Mouse (Mus musculus) monocyte, adult 2 months (primary cell): Measurements from ENCODE around the gene Il1b.

Experiments used
- DNase-seq, 2 experiments: peaks; one replicate each; pipeline ENCODE4 v3.0.0; 2022; ENCODE audit warnings: low spot score in 2 of 2, low read depth in 1 of 2

Gene Il1b

GRCm38 (mm10) chr2:129368795-129369194 is 2.1 kb downstream of the Il1b start:
- no peak for DNase-seq

GRCm38 (mm10) chr2:129368106-129368505 is 2.8 kb downstream of the Il1b start:
- DNase-seq, result no peak

- DNase-seq, result no peak
Measured at GRCm38 (mm10) chr2:129367246-129367645, 3.7 kb downstream of the Il1b start.

DNA sequence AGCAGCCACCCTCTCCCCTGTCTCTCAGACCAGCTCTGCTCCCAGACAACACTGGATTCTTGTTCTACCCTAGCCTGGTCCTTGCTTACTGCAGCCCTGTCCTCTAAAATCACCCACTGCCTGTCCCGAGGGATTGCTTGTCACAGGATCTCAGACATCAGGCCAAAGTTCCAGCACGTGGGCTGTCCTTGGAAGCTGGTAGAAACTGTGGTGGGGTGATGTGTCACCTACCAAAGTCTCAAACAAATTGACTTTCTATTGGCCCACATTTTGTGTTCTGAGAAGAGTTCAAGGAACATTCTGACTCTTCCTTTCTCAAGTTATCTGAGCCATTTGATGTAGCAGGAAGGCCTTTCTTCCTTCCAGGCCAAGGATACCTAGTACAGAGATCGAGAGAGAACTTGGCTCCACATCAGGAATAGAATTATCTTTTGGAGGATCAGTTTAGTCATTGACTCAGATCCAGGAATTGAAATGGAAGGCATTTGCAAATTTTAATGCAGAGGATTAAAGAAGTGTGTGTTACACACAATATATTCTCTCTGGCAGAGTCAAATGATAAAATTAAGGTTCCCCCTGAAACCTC is 9.9 kb downstream of the Il1b start:
- DNase-seq, result no peak

GRCm38 (mm10) chr2:129360197-129360596 is 10.7 kb downstream of the Il1b start:
- DNase-seq, result peak; percentile 34 to 54

DNA sequence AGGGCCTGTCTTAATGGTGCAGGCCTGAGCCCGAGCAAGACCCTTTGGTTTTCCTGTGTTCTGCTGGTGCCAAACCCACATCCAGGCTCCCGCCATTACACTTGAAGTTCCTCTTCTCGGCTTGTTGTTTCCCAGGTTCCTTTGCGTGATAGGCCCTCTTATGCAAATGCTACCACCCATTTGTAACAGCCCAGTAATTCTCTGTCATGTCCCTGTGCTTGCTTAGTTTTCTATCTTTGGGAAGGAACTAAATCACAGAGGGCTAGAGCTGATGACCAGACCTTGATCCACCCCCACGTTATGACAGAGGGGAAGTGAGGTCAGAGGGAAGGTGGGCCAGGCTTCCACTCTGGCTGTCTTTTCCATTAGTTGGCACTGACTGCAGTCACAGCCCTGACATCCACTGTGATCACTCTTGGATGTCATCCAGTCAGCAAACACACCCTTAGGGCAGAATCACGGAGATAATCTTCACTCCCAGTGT is 32.8 kb downstream of the Il1b start:
- DNase-seq, result peak in 1 of 2 experiments; percentile 28

- no peak for DNase-seq
Measured at GRCm38 (mm10) chr2:129333471-129333870, 37.5 kb downstream of the Il1b start.

- no peak for DNase-seq
Measured at GRCm38 (mm10) chr2:129330540-129330939, 40.4 kb downstream of the Il1b start.

DNA sequence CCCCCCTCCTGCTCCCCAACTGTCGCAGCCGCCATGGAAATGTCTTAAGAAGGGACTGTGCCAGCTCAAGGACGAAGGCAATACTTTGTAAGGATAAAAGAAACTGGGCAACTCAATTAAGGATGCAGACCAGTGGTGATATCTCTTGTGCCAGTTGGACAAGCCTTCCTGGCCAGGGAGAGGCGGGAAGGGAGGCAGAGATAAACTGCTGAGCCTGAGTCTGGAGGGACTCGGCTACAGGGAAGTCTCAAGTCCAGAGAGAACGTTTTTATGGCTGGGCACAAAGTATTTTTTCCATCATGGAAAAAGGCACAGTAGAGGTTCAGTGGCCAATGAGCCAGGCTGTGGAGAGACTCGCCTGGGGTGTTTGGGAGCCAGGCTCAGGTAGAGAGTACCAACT is 40.9 kb downstream of the Il1b start:
- no peak for DNase-seq

DNA sequence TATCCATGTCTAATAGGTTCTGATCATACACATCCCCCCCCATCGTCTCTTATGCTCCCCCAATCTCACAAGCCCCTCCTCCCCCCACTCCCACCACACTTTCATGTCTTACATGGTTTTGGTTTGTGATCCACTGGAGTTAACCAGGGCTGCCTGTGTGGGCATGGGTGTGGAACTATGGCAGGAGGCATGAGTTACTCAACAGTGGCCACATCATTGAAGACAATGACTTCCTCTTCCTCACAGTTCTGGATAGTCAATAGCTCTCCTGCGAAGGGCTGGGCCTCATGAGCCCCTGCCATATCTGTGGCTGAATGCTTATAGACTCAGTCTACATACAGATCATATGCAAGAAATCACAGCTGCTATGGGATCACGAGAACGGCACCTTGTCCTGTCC is 42.7 kb downstream of the Il1b start:
- DNase-seq, result peak in 1 of 2 experiments; percentile 25

- no peak for DNase-seq
Measured at GRCm38 (mm10) chr2:129324216-129324615, 46.7 kb downstream of the Il1b start.

DNA sequence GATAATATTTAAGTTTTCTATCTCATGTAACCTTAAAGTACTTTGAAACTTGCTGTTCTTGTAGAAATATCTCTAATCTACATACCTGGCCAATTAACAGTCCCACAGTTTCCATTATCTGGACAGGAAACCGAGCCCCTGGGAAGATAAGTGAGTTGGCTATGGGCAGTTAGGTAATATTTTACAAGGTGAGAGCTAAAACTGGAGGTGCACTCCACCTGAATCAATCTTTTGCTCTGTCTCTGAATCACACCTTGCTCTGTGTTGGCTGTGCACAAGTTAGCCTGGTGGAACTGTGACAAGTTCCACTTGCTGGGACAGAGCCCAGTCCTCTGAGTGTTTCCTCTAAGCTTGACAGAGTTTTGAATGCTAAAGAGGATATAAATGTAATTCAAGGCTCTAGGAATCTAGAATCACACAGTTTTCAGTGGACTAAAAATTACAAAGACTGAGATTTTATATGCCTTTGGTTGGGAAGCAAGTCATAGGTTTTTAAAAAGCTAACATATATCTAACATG is 48.8 kb downstream of the Il1b start:
- DNase-seq, result no peak

GRCm38 (mm10) chr2:129320033-129320605 is 50.8 kb downstream of the Il1b start:
- peak in 1 of 2 experiments; percentile 58 for DNase-seq

DNA sequence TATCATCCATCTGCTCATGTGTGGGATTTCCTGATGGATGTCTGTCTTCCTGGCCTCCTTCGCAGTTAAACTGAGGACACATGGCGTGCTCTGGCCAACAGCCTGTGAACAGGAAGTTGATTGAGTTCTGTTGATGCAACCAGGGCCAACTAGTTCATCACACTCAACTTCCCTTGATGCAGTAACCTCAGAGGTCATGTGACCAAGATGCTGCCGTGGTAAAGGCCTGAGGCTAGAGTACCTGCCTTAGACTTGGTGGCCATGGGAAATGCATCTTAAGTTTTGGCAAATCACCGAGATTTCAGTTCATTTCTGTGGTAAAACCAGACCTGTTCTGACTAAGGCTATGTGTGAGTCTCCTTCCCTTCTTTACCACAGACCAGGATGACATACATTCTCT is 55.1 kb downstream of the Il1b start:
- DNase-seq, result peak in 1 of 2 experiments; percentile 40

- no peak for DNase-seq
Measured at GRCm38 (mm10) chr2:129314880-129315279, 56.1 kb downstream of the Il1b start.
